Comparison of ENCODE assay signal across 9 mouse cellular contexts in the genomic region with DNA sequence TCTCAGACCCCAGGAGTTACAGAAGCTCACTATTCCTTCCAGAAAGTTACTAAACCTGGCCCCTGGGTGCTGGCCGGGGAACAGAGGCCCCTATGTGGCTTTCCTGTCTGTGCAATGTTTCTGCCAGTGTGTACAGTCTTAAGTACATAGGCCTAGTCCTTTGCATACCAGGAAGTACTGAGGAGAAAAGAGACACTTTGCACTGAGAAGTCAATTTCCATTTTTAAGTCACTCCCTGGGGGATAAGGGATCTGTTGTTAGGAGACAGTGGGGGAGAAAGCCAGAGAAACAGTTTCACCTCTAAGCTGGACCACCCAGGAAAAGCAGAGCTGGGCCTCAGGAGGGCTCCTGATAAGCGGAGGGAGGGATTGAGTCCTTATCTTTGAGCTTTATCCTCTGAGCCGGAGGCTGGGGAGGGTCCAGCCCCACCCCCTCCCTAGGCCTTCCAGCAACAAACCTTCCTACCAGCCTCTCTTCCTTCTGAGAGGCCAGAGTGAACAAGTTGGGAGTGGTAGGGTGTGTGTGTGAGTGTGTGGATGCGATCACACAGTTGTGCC.
DNase-seq lines count a peak whose midpoint lies in the region; ATAC-seq and TF ChIP-seq lines count a peak whose summit lies in the region.
"Had no signal": no experiment of that assay in that cellular context is flagged by ENCODE, and none has a peak within 500 bp of the region (broad histone marks: within the 10 kb centered on the region; RNA-seq: fewer than 3 reads in every experiment).

No protein-coding gene starts in this region.

- no peak for TF ChIP-seq EP300 in heart, adult 2 months (IDR thresholded peaks at IDR 0.05; ENCODE audit: insufficient read depth, low read depth, low read length)

- peak overlapping the region; percentile 30 for H3K4me2 ChIP-seq in heart, embryonic 11.5 days
- H3K4me2 ChIP-seq in midbrain, embryonic 12.5 days (replicated peaks): no peak overlapping the region
- H3K4me2 ChIP-seq in midbrain, embryonic 15.5 days: no peak overlapping the region
- peak overlapping the region; percentile 35 for H3K4me2 ChIP-seq in intestine, embryonic 15.5 days (replicated peaks)
- no peak overlapping the region for H3K4me2 ChIP-seq in hindbrain, embryonic 11.5 days (replicated peaks; ENCODE audit: low read depth, low read length)
- H3K4me2 ChIP-seq: neural tube, embryonic 12.5 days had no signal

- DNase-seq in heart, adult 2 months: no peak
- peak; percentile 42 for DNase-seq in splenic B cell, adult 2 months (ENCODE audit: low read depth, low spot score)
- no peak for DNase-seq in hindbrain, embryonic 11.5 days (ENCODE audit: low spot score)

- no peak for TF ChIP-seq CTCF in heart, adult 2 months (IDR thresholded peaks at IDR 0.05)

- WGBS in heart, embryonic 11.5 days (ENCODE audit: insufficient replicate concordance): 4% methylated on average over 4 of the region's 4 CpGs
- 59% methylated on average over 4 of the region's 4 CpGs for WGBS in heart, adult 2 months
- 12% methylated on average over 4 of the region's 4 CpGs for WGBS in midbrain, embryonic 12.5 days
- 25% methylated on average over 4 of the region's 4 CpGs for WGBS in midbrain, embryonic 15.5 days
- whole genome bisulfite sequencing in intestine, embryonic 15.5 days: 18% methylated on average over 4 of the region's 4 CpGs
- WGBS in hindbrain, embryonic 11.5 days: 34% methylated on average over 4 of the region's 4 CpGs

- H3K27ac ChIP-seq in heart, embryonic 11.5 days (ENCODE audit: low read depth, low read length): peak overlapping the region; percentile 72
- no peak overlapping the region for H3K27ac ChIP-seq in heart, adult 2 months
- H3K27ac ChIP-seq in midbrain, embryonic 12.5 days (replicated peaks): peak overlapping the region; percentile 42; the same call in 1 of the 2 replicates
- no peak overlapping the region for H3K27ac ChIP-seq in midbrain, embryonic 15.5 days
- peak overlapping the region; percentile 95 for H3K27ac ChIP-seq in intestine, embryonic 15.5 days
- H3K27ac ChIP-seq in hindbrain, embryonic 11.5 days (ENCODE audit: low read depth, low read length): no peak overlapping the region
- H3K27ac ChIP-seq: neural tube, embryonic 12.5 days had no signal

- no peak overlapping the region for H3K4me3 ChIP-seq in heart, embryonic 11.5 days (ENCODE audit: low read depth, low read length)
- no peak overlapping the region for H3K4me3 ChIP-seq in heart, adult 2 months
- no peak overlapping the region for H3K4me3 ChIP-seq in midbrain, embryonic 12.5 days
- H3K4me3 ChIP-seq in midbrain, embryonic 15.5 days: no peak overlapping the region
- 0 out of 2 replicates have a peak overlapping the region, but pooled peaks have one; percentile 1 for H3K4me3 ChIP-seq in intestine, embryonic 15.5 days (replicated peaks)
- no peak overlapping the region for H3K4me3 ChIP-seq in hindbrain, embryonic 11.5 days (ENCODE audit: low read depth, low read length)
- H3K4me3 ChIP-seq: neural tube, embryonic 12.5 days had no signal

- peak overlapping the region; percentile 44 for H3K9ac ChIP-seq in heart, embryonic 11.5 days (ENCODE audit: low read depth, low read length)
- H3K9ac ChIP-seq in heart, adult 2 months (ENCODE audit: low read depth, low read length): no peak overlapping the region
- 0 out of 2 replicates have a peak overlapping the region, but pooled peaks have one; percentile 24 for H3K9ac ChIP-seq in midbrain, embryonic 12.5 days (replicated peaks)
- H3K9ac ChIP-seq in midbrain, embryonic 15.5 days: no peak overlapping the region
- no peak overlapping the region for H3K9ac ChIP-seq in intestine, embryonic 15.5 days
- no peak overlapping the region for H3K9ac ChIP-seq in hindbrain, embryonic 11.5 days (ENCODE audit: low read depth, low read length)
- H3K9ac ChIP-seq: neural tube, embryonic 12.5 days had no signal

- 0 out of 2 replicates have a peak, but pooled peaks cover 3% of the 10 kb centered on the region for H3K36me3 ChIP-seq in heart, embryonic 11.5 days (ENCODE audit: control insufficient read depth, insufficient read depth, low read length)
- H3K36me3 ChIP-seq in heart, adult 2 months (ENCODE audit: control insufficient read depth, insufficient read depth, low read length): no peaks in the 10 kb centered on the region
- H3K36me3 ChIP-seq in midbrain, embryonic 12.5 days: peaks cover 20% of the 10 kb centered on the region
- H3K36me3 ChIP-seq in midbrain, embryonic 15.5 days (replicated peaks): peaks cover 5% of the 10 kb centered on the region; the same call in 1 of the 2 replicates
- 0 out of 2 replicates have a peak, but pooled peaks cover 6% of the 10 kb centered on the region for H3K36me3 ChIP-seq in intestine, embryonic 15.5 days
- H3K36me3 ChIP-seq in splenic B cell, adult 2 months (ENCODE audit: control insufficient read depth, insufficient read depth, low read length, poor library complexity, severe bottlenecking): no peaks in the 10 kb centered on the region
- H3K36me3 ChIP-seq in hindbrain, embryonic 11.5 days (ENCODE audit: control insufficient read depth, insufficient read depth, low read length): no peaks in the 10 kb centered on the region

- intact Hi-C loops in heart, adult 2 months (cut with DNase I): no loop called here

- no peaks in the 10 kb centered on the region for H3K27me3 ChIP-seq in heart, embryonic 11.5 days (ENCODE audit: control insufficient read depth, insufficient read depth, low read length)
- no peaks in the 10 kb centered on the region for H3K27me3 ChIP-seq in heart, adult 2 months (ENCODE audit: control insufficient read depth, insufficient read depth, low read length)
- H3K27me3 ChIP-seq in midbrain, embryonic 12.5 days: no peaks in the 10 kb centered on the region; the same call in 1 of the 2 replicates
- H3K27me3 ChIP-seq in midbrain, embryonic 15.5 days (replicated peaks): no peaks in the 10 kb centered on the region
- H3K27me3 ChIP-seq in intestine, embryonic 15.5 days (replicated peaks): no peaks in the 10 kb centered on the region
- H3K27me3 ChIP-seq in splenic B cell, adult 2 months (ENCODE audit: control insufficient read depth, insufficient read depth, low read length, poor library complexity, severe bottlenecking): no peaks in the 10 kb centered on the region
- no peaks in the 10 kb centered on the region for H3K27me3 ChIP-seq in hindbrain, embryonic 11.5 days (ENCODE audit: control insufficient read depth, insufficient read depth, low read length)
- H3K27me3 ChIP-seq: neural tube, embryonic 12.5 days had no signal

- 0 out of 2 replicates have a peak, but pooled peaks have one; percentile 29 for ATAC-seq in heart, embryonic 11.5 days (replicated peaks; ENCODE audit: insufficient number of reproducible peaks, low FRiP score, low TSS enrichment)
- ATAC-seq in midbrain, embryonic 12.5 days (ENCODE audit: low FRiP score, low read depth): no peak
- ATAC-seq in midbrain, embryonic 15.5 days (replicated peaks): no peak
- ATAC-seq in intestine, embryonic 15.5 days: peak; percentile 91
- ATAC-seq in monocyte, adult 5-6 weeks (replicated peaks; ENCODE audit: insufficient number of reproducible peaks, low FRiP score, low TSS enrichment, poor library complexity, severe bottlenecking): no peak
- ATAC-seq in hindbrain, embryonic 11.5 days (ENCODE audit: low FRiP score): no peak

- H3K79me2 ChIP-seq in heart, adult 2 months (replicated peaks; ENCODE audit: control insufficient read depth, insufficient read depth, low read length): no peaks in the 10 kb centered on the region; the same call in 1 of the 2 replicates

- no peak for TF ChIP-seq POLR2A in heart, adult 2 months (IDR thresholded peaks at IDR 0.05; ENCODE audit: insufficient read depth, low read depth, low read length)

- H3K4me1 ChIP-seq in heart, embryonic 11.5 days (ENCODE audit: control insufficient read depth, insufficient read depth, low read length): peaks cover 48% of the 10 kb centered on the region
- H3K4me1 ChIP-seq in heart, adult 2 months (ENCODE audit: control insufficient read depth, insufficient read depth, low read length): no peaks in the 10 kb centered on the region; the same call in 1 of the 2 replicates
- peaks cover 23% of the 10 kb centered on the region for H3K4me1 ChIP-seq in midbrain, embryonic 12.5 days
- peaks cover 24% of the 10 kb centered on the region for H3K4me1 ChIP-seq in midbrain, embryonic 15.5 days
- peaks cover 37% of the 10 kb centered on the region for H3K4me1 ChIP-seq in intestine, embryonic 15.5 days (replicated peaks)
- no peaks in the 10 kb centered on the region; the same call in 1 of the 2 replicates for H3K4me1 ChIP-seq in hindbrain, embryonic 11.5 days (replicated peaks; ENCODE audit: control insufficient read depth, insufficient read depth, low read length)

- no peaks in the 10 kb centered on the region for H3K9me3 ChIP-seq in heart, embryonic 11.5 days (replicated peaks; ENCODE audit: control insufficient read depth, low read length)
- H3K9me3 ChIP-seq in midbrain, embryonic 12.5 days: no peaks in the 10 kb centered on the region
- H3K9me3 ChIP-seq in midbrain, embryonic 15.5 days: no peaks in the 10 kb centered on the region
- H3K9me3 ChIP-seq in intestine, embryonic 15.5 days: no peaks in the 10 kb centered on the region
- H3K9me3 ChIP-seq in hindbrain, embryonic 11.5 days (ENCODE audit: control insufficient read depth, low read length): no peaks in the 10 kb centered on the region
- H3K9me3 ChIP-seq: neural tube, embryonic 12.5 days had no signal

Comparison
In these comparisons a context has a peak if more than half of its experiments do, and no peak if none do; other contexts are left out.
1. H3K27ac ChIP-seq: peak in heart, embryonic 11.5 days (single experiment), midbrain, embryonic 12.5 days (single experiment) and intestine, embryonic 15.5 days (single experiment); none in heart, adult 2 months (single experiment), midbrain, embryonic 15.5 days (single experiment) and hindbrain, embryonic 11.5 days (single experiment).
2. H3K9ac ChIP-seq: peak in heart, embryonic 11.5 days (single experiment) and midbrain, embryonic 12.5 days (single experiment); none in heart, adult 2 months (single experiment), midbrain, embryonic 15.5 days (single experiment), intestine, embryonic 15.5 days (single experiment) and hindbrain, embryonic 11.5 days (single experiment).
3. ATAC-seq: peak in heart, embryonic 11.5 days (single experiment) and intestine, embryonic 15.5 days (single experiment); none in midbrain, embryonic 12.5 days (single experiment), midbrain, embryonic 15.5 days (single experiment), monocyte, adult 5-6 weeks (single experiment) and hindbrain, embryonic 11.5 days (single experiment).
4. H3K4me2 ChIP-seq: peak in heart, embryonic 11.5 days (single experiment) and intestine, embryonic 15.5 days (single experiment); none in midbrain, embryonic 12.5 days (single experiment), midbrain, embryonic 15.5 days (single experiment) and hindbrain, embryonic 11.5 days (single experiment).